Mouse (Mus musculus) MEL (cell line): ENCODE measurements at regions not wholly inside any gene's neighbourhood (a gene's known extent, or its start where the extent isn't known, plus 50 kb on each side); places are given as distances from the start of the nearest gene placed in this dataset.

Experiments
- DNase-seq: peaks from one replicate; pipeline ENCODE4 v3.0.0; 2011; ENCODE audit warnings: low read depth, low spot score
- H3K27ac ChIP-seq: 2 replicates; pipeline ENCODE4 v1.5.1; 2012; ENCODE audit warnings: low read depth, mild to moderate bottlenecking, control low read depth, low read length, moderate library complexity; ENCODE audit not compliant: control insufficient read depth
- H3K27me3 ChIP-seq, 2 experiments: fragments of 150-350 bp in 1 of 2; sonication (generic) in 1 of 2; 2 replicates each; pipeline ENCODE4 v1.6.1; 2012; ENCODE audit warnings: low read length in 2 of 2, mild to moderate bottlenecking in 2 of 2, improper control_type of control experiment in 1 of 2, moderate library complexity in 1 of 2; ENCODE audit not compliant: insufficient read depth in 2 of 2, control insufficient read depth in 1 of 2
- H3K36me3 ChIP-seq, 2 experiments: 2 replicates each; pipeline ENCODE4 v1.6.1; 2012 to 2014; ENCODE audit warnings: low read length in 2 of 2, improper control_type of control experiment in 1 of 2, inconsistent platforms in 1 of 2, mild to moderate bottlenecking in 1 of 2; ENCODE audit not compliant: insufficient read depth in 2 of 2, control insufficient read depth in 1 of 2
- H3K4me1 ChIP-seq, 2 experiments: fragments of 150-350 bp in 1 of 2; sonication (generic) in 1 of 2; 2 replicates each; pipeline ENCODE4 v1.6.1; 2012; ENCODE audit warnings: low read length in 2 of 2, improper control_type of control experiment in 1 of 2, mild to moderate bottlenecking in 1 of 2; ENCODE audit not compliant: insufficient read depth in 2 of 2, control insufficient read depth in 1 of 2
- H3K4me3 ChIP-seq, 2 experiments: fragments of 150-350 bp in 1 of 2; sonication (generic) in 1 of 2; 2 replicates each; pipeline ENCODE4 v1.5.1; 2012; ENCODE audit warnings: low read depth in 2 of 2, low read length in 2 of 2, mild to moderate bottlenecking in 2 of 2, moderate library complexity in 2 of 2, control low read depth in 1 of 2, improper control_type of control experiment in 1 of 2; ENCODE audit not compliant: control insufficient read depth in 1 of 2, insufficient read depth in 1 of 2
- H3K79me2 ChIP-seq: 2 replicates; pipeline ENCODE4 v1.6.1; 2012; ENCODE audit warnings: mild to moderate bottlenecking, low read length, moderate library complexity; ENCODE audit not compliant: control insufficient read depth, poor library complexity, insufficient read depth
- H3K9ac ChIP-seq: 2 replicates; pipeline ENCODE4 v1.6.1; 2012; ENCODE audit warnings: low read depth, mild to moderate bottlenecking, control low read depth, low read length, moderate library complexity; ENCODE audit not compliant: control insufficient read depth, poor library complexity, severe bottlenecking
- H3K9me3 ChIP-seq: fragments of 150-350 bp; sonication (generic); replicated peaks from 2 replicates; pipeline ENCODE4 v1.6.1; 2012; ENCODE audit warnings: mild to moderate bottlenecking, low read length, improper control_type of control experiment, moderate library complexity; ENCODE audit not compliant: insufficient read depth
- CHD2 ChIP-seq: IDR thresholded peaks from 2 replicates; pipeline ENCODE4 v1.6.1; 2011; ENCODE audit warnings: low read length, improper control_type of control experiment
- CTCF ChIP-seq, 3 experiments: IDR thresholded peaks in 2 of 3; conservative IDR thresholded peaks in 1 of 3; 2 replicates each; pipeline ENCODE4 v1.5.1; 2011 to 2012; ENCODE audit warnings: low read length in 3 of 3, low read depth in 2 of 3, mild to moderate bottlenecking in 2 of 3, improper control_type of control experiment in 1 of 3, inconsistent platforms in 1 of 3, mixed read lengths in 1 of 3, moderate library complexity in 1 of 3; ENCODE audit not compliant: control insufficient read depth in 1 of 3, insufficient read depth in 1 of 3, poor library complexity in 1 of 3, severe bottlenecking in 1 of 3
- ELF1 ChIP-seq: IDR thresholded peaks from 2 replicates; pipeline ENCODE4 v1.6.1; 2014; ENCODE audit warnings: low read depth, mild to moderate bottlenecking, inconsistent platforms, low read length, improper control_type of control experiment, moderate library complexity
- EP300 ChIP-seq, 2 experiments: IDR thresholded peaks; 2 replicates each; pipeline ENCODE4 v1.6.1; 2011; ENCODE audit warnings: improper control_type of control experiment in 2 of 2, low read length in 2 of 2, low read depth in 1 of 2, mild to moderate bottlenecking in 1 of 2
- ETS1 ChIP-seq: IDR thresholded peaks from 2 replicates; pipeline ENCODE4 v1.6.1; 2012; ENCODE audit warnings: low read depth, mild to moderate bottlenecking, inconsistent platforms, low read length, improper control_type of control experiment, moderate library complexity
- GATA1 ChIP-seq: IDR thresholded peaks from 2 replicates; pipeline ENCODE4 v1.6.1; 2011; ENCODE audit warnings: low read depth, low read length, improper control_type of control experiment
- MAFK ChIP-seq: IDR thresholded peaks from 2 replicates; pipeline ENCODE4 v1.6.1; 2011; ENCODE audit warnings: low read depth, mild to moderate bottlenecking, low read length, improper control_type of control experiment, borderline replicate concordance
- MAX ChIP-seq: IDR thresholded peaks from 2 replicates; pipeline ENCODE4 v1.6.1; 2011; ENCODE audit warnings: low read length, improper control_type of control experiment
- MAZ ChIP-seq: IDR thresholded peaks from 2 replicates; pipeline ENCODE4 v1.6.1; 2012; ENCODE audit warnings: low read depth, mild to moderate bottlenecking, inconsistent platforms, low read length, improper control_type of control experiment
- MYC ChIP-seq: IDR thresholded peaks from 2 replicates; pipeline ENCODE4 v1.6.1; 2011; ENCODE audit warnings: low read depth, mild to moderate bottlenecking, low read length, improper control_type of control experiment, moderate library complexity
- NELFE ChIP-seq: IDR thresholded peaks from 2 replicates; pipeline ENCODE4 v1.6.1; 2011; ENCODE audit warnings: low read depth, low read length, improper control_type of control experiment
- RCOR1 ChIP-seq: IDR thresholded peaks from 2 replicates; pipeline ENCODE4 v1.6.1; 2012; ENCODE audit warnings: low read depth, mild to moderate bottlenecking, inconsistent platforms, low read length, improper control_type of control experiment
- TBP ChIP-seq: IDR thresholded peaks from 2 replicates; pipeline ENCODE4 v1.8.0; 2011; ENCODE audit warnings: low read depth, low read length, improper control_type of control experiment
- TCF12 ChIP-seq: IDR thresholded peaks from 2 replicates; pipeline ENCODE4 v1.6.1; 2014; ENCODE audit warnings: low read depth, mild to moderate bottlenecking, inconsistent platforms, low read length, improper control_type of control experiment, moderate library complexity
- UBTF ChIP-seq: IDR thresholded peaks from 2 replicates; pipeline ENCODE4 v1.6.1; 2012; ENCODE audit warnings: low read depth, mild to moderate bottlenecking, inconsistent platforms, low read length, improper control_type of control experiment, moderate library complexity, borderline replicate concordance; ENCODE audit not compliant: insufficient read depth
- USF2 ChIP-seq, 2 experiments: IDR thresholded peaks; 2 replicates each; pipeline ENCODE4 v1.6.1; 2011 to 2012; ENCODE audit warnings: improper control_type of control experiment in 2 of 2, low read length in 2 of 2, borderline replicate concordance in 1 of 2, inconsistent platforms in 1 of 2, low read depth in 1 of 2, mild to moderate bottlenecking in 1 of 2; ENCODE audit not compliant: insufficient read depth in 1 of 2
- ZC3H11A ChIP-seq: IDR thresholded peaks from 2 replicates; pipeline ENCODE4 v1.6.1; 2012; ENCODE audit warnings: low read depth, mild to moderate bottlenecking, inconsistent platforms, low read length, improper control_type of control experiment
- ZNF384 ChIP-seq: IDR thresholded peaks from 2 replicates; pipeline ENCODE4 v1.6.1; 2012; ENCODE audit warnings: low read depth, mild to moderate bottlenecking, inconsistent platforms, low read length, improper control_type of control experiment

GRCm38 (mm10) chr12:26146336-26146735, 268.7 kb downstream of the Rnf144a start:
- no peak for TF ChIP-seq MAX
- no peak for TF ChIP-seq RCOR1
- TF ChIP-seq ZNF384, result no peak
- no peak for TF ChIP-seq ETS1
- no peak for TF ChIP-seq CHD2
- TF ChIP-seq MAFK, result no peak
- TF ChIP-seq USF2 (IDR thresholded peaks at IDR 0.05; ENCODE audit: borderline replicate concordance in 1 of 2, insufficient read depth in 1 of 2, low read depth in 1 of 2, low read length in 2 of 2), result no peak
- Histone ChIP-seq H3K36me3 (no peaks in the 10 kb centered on the region), H3K4me3 (no peak overlapping the region)

DNA sequence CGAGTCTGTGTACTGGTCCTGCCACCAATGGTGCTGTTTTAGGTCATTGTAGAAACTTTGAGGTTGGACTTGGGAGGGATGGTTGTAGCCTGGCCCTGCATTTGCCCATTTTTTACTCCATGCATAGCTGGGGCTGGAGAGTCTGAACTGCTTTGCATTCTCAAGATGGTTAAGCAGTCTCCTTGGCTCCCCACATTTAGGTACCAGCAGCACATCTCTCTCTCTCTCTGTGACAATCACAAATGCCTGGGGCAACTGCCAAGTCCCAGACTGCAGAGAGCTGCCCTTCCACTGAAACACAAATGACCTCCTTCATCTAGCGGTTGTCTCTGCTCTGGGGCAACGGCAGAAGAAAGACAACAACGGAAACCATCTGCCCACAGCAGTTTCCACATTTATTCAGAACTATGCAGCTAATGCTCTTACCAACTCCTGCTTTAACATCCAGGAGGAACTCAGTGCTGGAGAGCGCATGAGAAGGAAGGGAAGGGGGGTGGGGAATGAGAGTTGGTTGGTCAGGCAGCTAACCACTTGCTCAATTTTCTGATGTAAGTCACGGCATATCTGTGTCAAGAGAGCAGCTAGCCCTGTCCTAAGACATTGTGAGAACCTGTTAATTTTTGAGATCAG, 269.9 kb downstream of the Rnf144a start:
- Histone ChIP-seq H3K4me1 (no peaks in the 10 kb centered on the region), H3K9me3 (no peaks in the 10 kb centered on the region), H3K79me2 (no peaks in the 10 kb centered on the region), H3K36me3 (no peaks in the 10 kb centered on the region), H3K27me3 (no peaks in the 10 kb centered on the region), H3K9ac (no peak overlapping the region), H3K27ac (no peak overlapping the region), H3K4me3 (no peak overlapping the region)
- DNase-seq, result no peak
- TF ChIP-seq MAZ, result no peak
- no peak for TF ChIP-seq GATA1
- TF ChIP-seq NELFE, result no peak
- no peak for TF ChIP-seq EP300 (IDR thresholded peaks at IDR 0.05; ENCODE audit: low read depth in 1 of 2, low read length in 2 of 2)
- no peak for TF ChIP-seq ZC3H11A
- no peak for TF ChIP-seq MYC

More at GRCm38 (mm10) chr12:26146336-26146735, 268.7 kb downstream of the Rnf144a start:
- no peaks in the 10 kb centered on the region for H3K9me3 ChIP-seq
- no peaks in the 10 kb centered on the region for H3K4me1 ChIP-seq
- H3K27ac ChIP-seq, result no peak overlapping the region
- H3K9ac ChIP-seq, result no peak overlapping the region
- H3K27me3 ChIP-seq, result no peaks in the 10 kb centered on the region
- no peaks in the 10 kb centered on the region for H3K79me2 ChIP-seq
- no peak for DNase-seq

GRCm38 (mm10) chr12:26144616-26145015, 270.4 kb downstream of the Rnf144a start:
- Histone ChIP-seq H3K27ac (no peak overlapping the region), H3K27me3 (no peaks in the 10 kb centered on the region), H3K9me3 (no peaks in the 10 kb centered on the region), H3K9ac (no peak overlapping the region), H3K79me2 (no peaks in the 10 kb centered on the region), H3K4me1 (no peaks in the 10 kb centered on the region), H3K4me3 (no peak overlapping the region), H3K36me3 (no peaks in the 10 kb centered on the region)
- no peak for DNase-seq
- no peak for TF ChIP-seq RCOR1
- no peak for TF ChIP-seq ZNF384
- no peak for TF ChIP-seq CTCF (IDR thresholded peaks at IDR 0.05 in 2 of 3, conservative IDR thresholded peaks at IDR 0.05 in 1 of 3; ENCODE audit: control insufficient read depth in 1 of 3, insufficient read depth in 1 of 3, low read depth in 2 of 3, low read length in 3 of 3, poor library complexity in 1 of 3, severe bottlenecking in 1 of 3)
- no peak for TF ChIP-seq TCF12
- no peak for TF ChIP-seq UBTF
- no peak for TF ChIP-seq ELF1
- no peak for TF ChIP-seq TBP
